Mouse (Mus musculus) ES-E14 (cell line): Measurements from ENCODE around the gene Gm20521.

ENCODE experiments used
- CHD2 ChIP-seq: IDR thresholded peaks from 2 replicates; pipeline ENCODE4 v1.6.1; 2014; ENCODE audit warnings: mild to moderate bottlenecking, low read depth, low read length, inconsistent platforms
- HCFC1 ChIP-seq: IDR thresholded peaks from 2 replicates; pipeline ENCODE4 v1.6.1; 2012; ENCODE audit warnings: low read length, inconsistent platforms, borderline replicate concordance; ENCODE audit not compliant: insufficient read depth
- MAFK ChIP-seq: IDR thresholded peaks from 2 replicates; pipeline ENCODE4 v1.6.1; 2014; ENCODE audit warnings: mild to moderate bottlenecking, low read depth, low read length, inconsistent platforms; ENCODE audit not compliant: insufficient read depth
- ZC3H11A ChIP-seq: IDR thresholded peaks from 2 replicates; pipeline ENCODE4 v1.6.1; 2012; ENCODE audit warnings: low read depth, mild to moderate bottlenecking, inconsistent platforms, low read length, borderline replicate concordance

DNA sequence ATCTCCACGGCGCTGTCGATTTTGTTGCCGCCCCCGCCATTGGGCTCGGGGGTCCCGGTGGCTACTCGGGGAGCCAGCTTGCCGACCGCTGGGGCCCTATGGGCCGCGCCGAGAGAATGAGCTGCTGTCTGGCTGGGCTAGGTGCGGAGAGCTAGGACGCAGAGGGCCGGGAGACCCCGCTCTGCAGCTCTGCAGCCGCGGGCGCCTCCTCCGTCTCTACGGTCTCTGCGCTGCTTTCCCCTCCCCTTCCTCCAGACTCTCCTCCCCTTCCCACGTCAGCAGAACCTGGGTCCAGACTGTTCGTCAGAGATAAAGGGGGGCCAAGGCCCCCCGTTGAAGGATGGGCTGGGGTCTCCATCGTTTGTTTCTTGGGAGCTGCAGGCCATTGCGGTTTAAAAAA, 29.6 kb downstream of the Gm20521 start, which contains the start of gene Slc22a17:
- TF ChIP-seq MAFK (no peak), HCFC1 (no peak), ZC3H11A (no peak), CHD2 (no peak)
